Mouse (Mus musculus) embryonic fibroblast, embryonic 13.5 days (primary cell): Measurements from ENCODE around the gene Msantd2.

Source experiments
- CTCF ChIP-seq: IDR thresholded peaks from 2 replicates; pipeline ENCODE4 v1.5.1; 2011; ENCODE audit warnings: mild to moderate bottlenecking, control low read depth, low read length, moderate library complexity, borderline replicate concordance; ENCODE audit not compliant: insufficient read depth
- POLR2A ChIP-seq: IDR thresholded peaks from 2 replicates; pipeline ENCODE4 v1.6.1; 2011; ENCODE audit warnings: low read depth, mild to moderate bottlenecking, control low read depth, low read length, moderate library complexity

GRCm38 (mm10) chr9:37496325-37496724, 7.2 kb downstream of the Msantd2 start:
- TF ChIP-seq CTCF: no peak
- no peak for TF ChIP-seq POLR2A
